Mouse (Mus musculus): ENCODE results near the gene 1110032A03Rik.
A peak's percentile ranks its signal among the peaks of the same experiment; 100 is the strongest.

1110032A03Rik gene

GRCm38 (mm10) chr9:50774991-50775612, at the start of gene 1110032A03Rik, which contains the start of gene Alg9:
Gene 1110032A03Rik, minus strand, starts transcription at chr9:50775520.
Gene Alg9, plus strand, starts transcription at chr9:50775019.
- DNase-seq (ENCODE audit: low read depth, low spot score): peak; percentile 76

DNA sequence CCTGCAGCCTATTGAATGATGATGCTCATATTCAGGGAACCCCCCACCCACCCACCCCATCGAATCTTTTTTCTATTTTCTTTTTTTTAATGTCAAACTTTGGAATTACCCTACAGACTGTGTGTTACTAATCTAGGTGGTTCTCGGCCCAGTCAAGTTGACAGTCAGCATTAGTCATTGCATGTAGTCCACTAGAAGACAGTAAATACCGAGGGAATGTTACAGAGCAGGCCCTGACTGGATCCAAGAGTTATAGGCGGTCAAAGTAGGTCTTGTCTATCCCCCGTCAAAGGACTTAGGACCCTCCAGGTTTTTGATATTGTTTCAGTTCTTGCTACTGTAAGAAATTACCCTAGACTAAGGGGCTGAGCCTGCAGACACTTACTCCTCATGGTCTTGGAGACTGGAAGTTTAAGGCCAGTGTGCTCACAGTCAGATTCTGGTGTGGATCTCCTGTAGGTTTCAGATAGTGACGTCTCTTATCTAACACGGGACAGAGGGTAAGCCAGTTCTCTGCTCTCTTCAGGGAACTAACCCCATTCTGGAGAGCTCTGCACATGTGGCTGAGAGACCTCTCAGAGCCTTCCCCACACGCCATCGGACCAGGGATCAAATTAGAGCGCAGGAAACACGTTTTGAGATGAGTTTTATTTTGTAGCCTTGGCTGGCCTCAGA, 48.6 kb upstream of the 1110032A03Rik start:
- no peak for DNase-seq (ENCODE audit: low read depth, low spot score)

DNA sequence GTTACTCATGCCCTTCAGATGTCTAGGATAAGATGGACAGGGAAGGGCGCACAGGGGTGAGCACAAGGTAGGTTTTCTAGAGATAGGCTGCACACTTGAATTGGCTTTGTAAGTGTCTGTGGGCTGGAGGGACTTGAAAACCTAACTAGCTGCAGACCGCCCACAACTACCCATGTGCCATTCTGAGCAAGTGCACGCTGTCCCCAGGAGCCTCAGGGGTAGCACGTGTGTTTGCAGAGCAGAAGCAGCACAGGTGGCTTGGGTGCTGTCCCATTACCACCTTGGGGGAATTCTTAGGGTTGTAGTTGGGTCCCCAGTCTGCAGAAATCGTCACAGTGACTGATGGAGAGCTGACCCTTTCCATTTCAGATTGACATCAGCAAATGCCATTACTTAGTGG, 46.9 kb upstream of the 1110032A03Rik start:
- no peak for DNase-seq (ENCODE audit: low read depth, low spot score)

DNA sequence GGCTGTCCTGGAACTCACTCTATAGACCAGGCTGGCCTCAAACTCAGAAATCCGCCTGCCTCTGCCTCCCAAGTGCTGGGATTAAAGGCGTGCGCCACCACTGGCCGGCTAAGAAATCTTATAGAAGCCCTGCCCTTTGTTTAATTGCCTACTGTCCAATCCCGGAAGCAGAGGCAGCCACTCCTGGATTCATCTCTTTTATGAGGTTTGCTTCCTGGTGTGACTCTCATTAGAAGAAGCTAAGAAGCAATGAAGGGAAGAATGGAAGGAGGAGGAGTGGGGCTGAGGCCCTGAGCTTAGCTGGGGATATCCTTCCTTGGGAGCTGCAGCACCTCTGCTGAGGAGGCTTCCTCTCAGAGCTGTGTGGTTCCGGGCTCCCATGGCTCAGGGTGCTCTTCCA, 46.3 kb upstream of the 1110032A03Rik start:
- no peak for DNase-seq (ENCODE audit: low read depth, low spot score)

DNA sequence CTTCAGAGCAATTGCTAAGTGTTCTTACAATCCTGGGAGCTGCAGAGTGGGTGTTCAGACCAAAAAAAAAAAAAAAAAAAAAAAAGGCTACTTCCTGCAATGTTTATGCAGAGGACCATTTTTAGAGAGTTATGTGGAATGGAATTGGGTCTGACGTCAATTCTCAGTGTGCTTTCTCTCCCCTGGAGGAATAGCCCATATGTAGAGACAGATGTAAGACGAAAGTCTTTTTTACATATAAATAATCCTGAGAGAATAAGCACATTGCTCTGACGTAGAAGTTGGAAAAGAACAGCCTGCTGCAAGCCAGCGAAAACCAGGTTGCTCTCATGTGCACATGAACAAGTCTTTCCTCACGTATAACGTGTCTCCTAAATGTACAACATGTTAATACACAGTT, 44.4 kb upstream of the 1110032A03Rik start:
- no peak for DNase-seq (ENCODE audit: low read depth, low spot score)

- DNase-seq (ENCODE audit: low read depth, low spot score): no peak
These were observed 42.7 kb upstream of the 1110032A03Rik start for GRCm38 (mm10) chr9:50818050-50818449.

DNA sequence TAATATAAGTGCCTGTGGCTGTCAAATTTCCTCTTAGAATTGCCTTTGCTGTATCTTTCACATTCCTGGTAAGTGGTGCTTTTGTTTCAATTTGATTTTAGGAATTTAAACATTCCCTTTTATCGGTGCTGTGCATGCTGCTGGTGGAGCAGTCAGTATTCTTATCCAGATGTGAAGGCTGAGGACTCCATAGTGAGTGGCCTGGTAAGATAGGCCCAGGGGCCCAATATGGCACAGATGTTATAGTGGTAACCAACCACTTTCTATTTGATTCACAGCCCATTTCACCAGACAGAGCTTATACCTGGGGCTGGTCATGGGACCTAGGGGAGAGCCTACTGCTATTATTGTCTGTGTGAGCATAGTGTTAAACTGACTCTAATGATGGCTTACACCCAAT, 41.2 kb upstream of the 1110032A03Rik start:
- no peak for DNase-seq (ENCODE audit: low read depth, low spot score)

GRCm38 (mm10) chr9:50815666-50816065, 40.3 kb upstream of the 1110032A03Rik start:
- no peak for DNase-seq (ENCODE audit: low read depth, low spot score)

DNA sequence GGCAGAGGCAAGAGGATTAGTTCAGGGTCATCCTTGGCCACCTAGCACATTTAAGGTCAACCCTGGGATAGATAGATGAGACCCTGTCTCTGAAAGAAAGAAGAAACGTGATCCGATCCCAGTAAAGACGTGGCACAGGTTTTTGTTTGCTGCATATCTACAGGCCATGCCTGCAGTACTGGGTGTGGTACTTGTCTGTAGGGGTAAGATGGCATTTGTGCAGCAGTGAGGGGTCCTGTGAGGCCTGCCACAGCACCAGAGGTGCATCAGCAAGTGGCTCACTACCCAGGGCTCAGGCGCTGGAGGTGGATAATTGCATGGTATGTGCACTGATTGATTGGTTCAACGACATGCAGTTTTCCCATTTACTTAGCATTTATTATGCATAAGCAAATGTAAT, 38.5 kb upstream of the 1110032A03Rik start:
- DNase-seq (ENCODE audit: low read depth, low spot score): no peak

GRCm38 (mm10) chr9:50811746-50812145, 36.4 kb upstream of the 1110032A03Rik start:
- no peak for DNase-seq (ENCODE audit: low read depth, low spot score)

GRCm38 (mm10) chr9:50811187-50811586, 35.9 kb upstream of the 1110032A03Rik start:
- DNase-seq (ENCODE audit: low read depth, low spot score): no peak

DNA sequence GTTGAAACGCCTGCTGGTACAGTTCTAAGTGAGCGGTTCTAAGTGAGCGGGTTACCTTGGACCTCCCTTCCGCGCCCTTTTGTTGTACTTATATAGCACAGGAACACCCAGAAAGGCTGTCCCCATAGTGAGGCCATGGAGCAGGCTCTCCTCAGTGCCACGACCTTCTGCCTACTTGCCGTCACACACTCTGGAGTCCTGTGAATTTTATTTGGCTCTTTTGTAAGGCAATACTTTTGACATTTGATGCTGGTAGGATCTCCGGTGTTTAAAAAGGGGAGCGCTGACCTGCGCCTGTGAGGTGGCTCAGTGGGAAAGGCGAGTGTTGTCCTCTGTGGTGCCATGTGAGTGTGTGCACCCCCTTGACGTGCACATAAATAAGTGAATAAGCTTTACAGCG, 33.8 kb upstream of the 1110032A03Rik start:
- DNase-seq (ENCODE audit: low read depth, low spot score): no peak

DNA sequence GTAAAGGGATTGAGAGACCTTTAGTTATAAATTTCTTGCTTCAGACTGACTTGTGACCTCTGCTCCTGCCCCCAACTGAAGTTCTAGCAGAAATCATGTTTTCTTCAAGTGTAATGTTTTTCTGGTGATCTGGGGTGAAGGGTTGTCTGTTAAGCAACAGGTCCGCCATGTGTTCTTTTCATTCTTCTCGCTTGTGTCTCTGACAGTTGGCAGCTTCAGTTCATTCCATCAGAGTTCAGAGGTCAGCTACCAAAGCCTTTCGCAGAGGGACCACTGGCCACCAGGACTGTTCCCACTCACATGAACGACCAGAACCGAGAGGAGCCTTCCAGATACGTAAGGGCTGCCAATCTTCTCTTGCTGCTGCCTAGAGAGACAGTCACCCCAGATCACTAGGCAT, 33.2 kb upstream of the 1110032A03Rik start:
- no peak for DNase-seq (ENCODE audit: low read depth, low spot score)

- DNase-seq (ENCODE audit: low read depth, low spot score): no peak
These were observed 27.8 kb upstream of the 1110032A03Rik start for GRCm38 (mm10) chr9:50803055-50803671.

DNA sequence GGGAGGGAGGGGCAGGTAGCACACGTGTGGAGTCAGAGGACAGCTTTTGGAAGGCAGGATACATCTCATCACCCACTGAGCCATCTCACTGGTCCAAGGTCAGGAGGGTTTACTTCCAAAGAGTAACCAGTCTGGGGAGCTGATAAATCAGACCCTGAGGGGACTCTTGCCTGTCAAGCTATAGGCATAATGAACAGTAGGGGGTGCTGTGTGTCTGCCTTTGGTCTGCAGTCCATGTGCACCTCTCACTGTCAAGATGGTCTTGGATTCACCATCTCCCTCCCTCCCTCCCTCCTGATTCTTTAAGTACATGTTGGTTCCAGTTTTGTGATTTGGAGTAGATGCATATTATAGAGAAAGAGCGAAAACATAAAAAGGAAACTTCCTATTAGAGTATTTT, 25.7 kb upstream of the 1110032A03Rik start:
- no peak for DNase-seq (ENCODE audit: low read depth, low spot score)

- DNase-seq (ENCODE audit: low read depth, low spot score): no peak
These were observed 23.0 kb upstream of the 1110032A03Rik start for GRCm38 (mm10) chr9:50798368-50798767.

- DNase-seq (ENCODE audit: low read depth, low spot score): no peak
These were observed 22.3 kb upstream of the 1110032A03Rik start for GRCm38 (mm10) chr9:50797641-50798040.

GRCm38 (mm10) chr9:50796776-50797175, 21.5 kb upstream of the 1110032A03Rik start:
- no peak for DNase-seq (ENCODE audit: low read depth, low spot score)

DNA sequence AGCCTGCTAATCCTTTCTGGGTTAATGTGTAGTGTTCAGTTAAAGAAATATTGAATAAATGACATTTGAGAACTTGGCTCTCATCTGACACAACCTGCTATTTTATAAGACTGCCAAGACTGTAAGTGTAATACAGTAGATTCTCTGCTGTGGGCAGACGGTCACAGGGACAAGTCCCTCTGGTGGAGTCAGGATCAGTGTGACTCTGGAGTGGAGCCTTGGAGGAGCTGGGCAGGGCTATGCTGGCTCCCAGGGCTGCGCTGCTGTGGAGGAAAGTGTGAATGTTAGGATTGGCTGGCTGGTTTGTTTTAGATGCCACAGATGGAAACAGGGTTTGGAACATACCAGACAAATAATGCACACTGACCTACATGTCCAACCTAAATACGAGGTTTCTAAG, 19.9 kb upstream of the 1110032A03Rik start:
- no peak for DNase-seq (ENCODE audit: low read depth, low spot score)

DNA sequence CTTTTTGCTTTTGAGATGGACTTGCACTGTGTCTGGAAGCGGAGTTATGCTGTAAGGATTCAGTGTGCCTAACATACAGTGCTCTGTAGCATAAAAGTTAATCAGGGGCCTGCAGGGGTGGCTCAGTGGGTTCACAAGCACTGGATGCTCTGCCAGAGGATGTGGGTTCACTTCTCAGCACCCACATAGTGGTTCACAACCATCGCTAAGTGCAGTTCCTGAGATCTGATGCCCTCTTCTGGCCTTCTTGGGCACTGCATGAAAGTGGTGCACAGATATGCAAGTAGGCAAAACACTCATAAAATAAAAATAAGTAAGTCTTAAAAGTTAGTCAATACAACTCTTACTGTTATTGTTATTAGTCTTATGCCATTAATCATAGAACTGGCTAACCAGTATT, 6.8 kb upstream of the 1110032A03Rik start:
- no peak for DNase-seq (ENCODE audit: low read depth, low spot score)

DNA sequence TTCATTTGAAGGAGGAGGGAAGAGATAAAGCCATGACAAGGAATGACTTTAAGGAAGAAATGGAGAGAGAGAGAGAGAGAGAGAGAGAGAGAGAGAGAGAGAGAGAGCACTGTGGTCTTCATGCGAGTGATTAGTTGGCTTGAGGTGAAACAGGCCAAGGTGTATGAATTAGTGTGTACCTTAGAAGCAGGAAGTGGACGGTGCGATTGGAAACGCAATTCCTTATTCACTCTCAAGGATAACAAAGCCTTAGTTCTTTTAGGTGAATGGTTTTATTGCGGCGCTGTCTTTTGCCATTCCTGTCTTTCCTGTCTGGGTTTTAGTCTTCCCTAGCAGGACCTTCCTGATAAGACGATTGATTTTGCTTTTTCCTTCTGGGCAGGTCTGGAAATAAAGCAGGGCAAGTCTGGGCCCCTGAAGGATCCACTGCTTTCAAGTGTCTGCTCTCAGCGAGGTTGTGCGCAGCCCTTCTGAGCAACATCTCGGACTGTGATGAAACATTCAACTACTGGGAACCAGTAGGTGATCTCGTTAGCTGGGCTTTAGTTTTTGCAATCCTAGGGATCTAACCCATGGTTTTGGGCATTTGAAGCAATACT, 941 bp upstream of the 1110032A03Rik start:
- DNase-seq (ENCODE audit: low read depth, low spot score): no peak

DNA sequence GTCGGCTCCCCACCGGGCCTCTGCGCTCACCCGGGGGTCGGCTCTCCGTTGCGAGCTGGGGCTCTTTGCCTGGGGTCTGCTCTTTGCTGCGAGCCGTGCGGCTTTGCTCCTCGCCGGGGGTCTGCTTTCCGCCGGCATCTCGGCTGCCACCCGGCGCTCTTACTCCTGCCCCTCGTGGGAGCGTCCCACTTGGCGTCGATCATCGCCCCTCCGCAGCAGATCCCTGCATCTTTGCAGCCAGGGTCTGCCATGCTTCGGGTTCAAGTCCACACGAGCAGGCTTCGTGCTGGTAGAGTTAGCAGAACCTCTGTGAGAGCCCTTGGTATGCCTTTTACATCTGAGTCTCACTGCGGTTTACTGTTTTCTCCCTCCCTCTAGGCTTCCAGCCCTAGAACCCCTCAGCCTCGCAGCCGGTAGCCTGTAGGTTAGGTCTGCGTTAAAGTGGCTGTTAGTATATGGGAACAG, 374 bp upstream of the 1110032A03Rik start:
- DNase-seq (ENCODE audit: low read depth, low spot score): no peak

Data from brain, embryonic 18.5 days (tissue).